Mouse (Mus musculus) cortical plate, adult 2 months (tissue): ENCODE measurements around the gene 4933425L06Rik.

ENCODE experiments used
- CTCF ChIP-seq: fragments of 200-500 bp; IDR thresholded peaks from 2 replicates; pipeline ENCODE4 v1.5.1; 2011; ENCODE audit warnings: mild to moderate bottlenecking, control low read depth, low read length; ENCODE audit not compliant: insufficient read depth; ENCODE audit errors: extremely low read depth
- POLR2A ChIP-seq: fragments of 200-500 bp; IDR thresholded peaks from 2 replicates; pipeline ENCODE4 v1.6.1; 2011; ENCODE audit warnings: mild to moderate bottlenecking, low read length, control low read depth; ENCODE audit not compliant: insufficient read depth; ENCODE audit errors: extremely low read depth

GRCm38 (mm10) chr13:105121617-105122016, 39.7 kb downstream of the 4933425L06Rik start:
- TF ChIP-seq POLR2A: no peak
- no peak for TF ChIP-seq CTCF
